Mouse (Mus musculus) hindlimb bud, embryonic 11.5 days (tissue): ENCODE measurements around the gene Slc25a11.

Experiments used
- DNase-seq: peaks from one replicate; pipeline ENCODE4 v3.0.0-alpha.2; 2012; ENCODE audit warnings: low read depth, low spot score; ENCODE audit errors: extremely low spot score

The Slc25a11 gene

GRCm38 (mm10) chr11:70652029-70652883, 5.0 kb upstream of the Slc25a11 start:
- no peak for DNase-seq

GRCm38 (mm10) chr11:70651391-70651790, 4.1 kb upstream of the Slc25a11 start:
- no peak for DNase-seq

DNA sequence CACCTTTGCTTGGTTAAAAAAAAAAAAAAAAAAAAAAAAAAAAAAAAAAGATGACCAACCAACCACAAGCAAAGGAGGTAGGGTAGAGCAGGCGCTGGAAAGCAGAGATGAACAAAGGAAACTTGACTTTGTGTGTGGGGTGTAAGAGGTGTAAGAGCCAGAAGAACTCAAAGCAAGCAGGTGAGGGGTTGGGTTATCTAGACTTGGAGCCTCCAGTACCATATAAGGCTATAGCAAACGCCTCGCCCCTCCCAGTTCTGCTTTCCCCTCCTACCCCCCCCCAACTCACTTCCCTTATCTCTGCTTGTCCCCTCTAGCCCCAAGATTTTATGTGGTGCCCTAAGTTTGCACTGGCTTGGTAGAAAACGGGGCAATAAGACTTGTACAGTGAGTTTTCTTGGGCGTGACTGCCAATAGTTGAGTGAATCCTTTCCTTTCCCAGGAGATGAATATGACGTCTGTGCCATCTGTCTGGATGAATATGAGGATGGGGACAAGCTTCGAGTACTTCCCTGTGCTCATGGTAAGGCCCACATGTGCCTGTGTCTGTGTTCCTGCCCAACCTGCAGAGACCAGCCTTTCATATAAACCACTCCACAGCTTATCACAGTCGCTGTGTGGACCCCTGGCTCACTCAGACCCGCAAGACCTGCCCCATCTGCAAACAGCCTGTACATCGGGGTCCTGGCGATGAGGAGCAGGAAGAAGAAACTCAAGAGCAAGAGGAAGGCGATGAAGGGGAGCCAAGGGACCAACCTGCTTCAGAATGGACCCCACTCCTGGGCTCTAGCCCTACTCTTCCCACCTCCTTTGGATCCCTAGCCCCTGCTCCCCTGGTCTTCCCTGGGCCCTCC, 3.3 kb upstream of the Slc25a11 start:
- DNase-seq = no peak

GRCm38 (mm10) chr11:70649185-70649734, 2.0 kb upstream of the Slc25a11 start:
- DNase-seq = no peak

DNA sequence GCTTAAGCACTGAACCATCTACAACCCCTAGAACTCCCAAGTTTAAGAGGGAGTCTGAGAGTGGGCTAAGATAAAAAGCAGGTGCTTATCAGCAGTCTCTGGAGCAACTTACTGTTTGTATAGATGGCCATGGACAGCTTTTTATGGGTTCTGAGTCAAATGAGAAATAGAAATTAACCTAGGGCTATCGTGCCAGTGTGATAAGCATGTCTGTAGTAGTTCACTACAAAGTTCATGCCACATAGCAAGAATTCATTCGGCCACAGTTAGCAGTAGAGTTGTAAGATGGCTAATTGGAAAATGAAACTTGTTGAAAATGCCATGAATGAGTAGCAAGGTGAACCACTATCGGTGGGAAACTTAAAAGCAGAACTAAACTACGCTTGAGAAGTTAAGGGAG, 1.2 kb upstream of the Slc25a11 start:
- DNase-seq = no peak

GRCm38 (mm10) chr11:70647716-70648420, 589 bp upstream of the Slc25a11 start:
- DNase-seq = no peak

GRCm38 (mm10) chr11:70646259-70646555, 1.1 kb downstream of the Slc25a11 start:
- DNase-seq = no peak

GRCm38 (mm10) chr11:70645461-70646258, 1.6 kb downstream of the Slc25a11 start:
- no peak for DNase-seq

GRCm38 (mm10) chr11:70644564-70645103, 2.6 kb downstream of the Slc25a11 start:
- no peak for DNase-seq

DNA sequence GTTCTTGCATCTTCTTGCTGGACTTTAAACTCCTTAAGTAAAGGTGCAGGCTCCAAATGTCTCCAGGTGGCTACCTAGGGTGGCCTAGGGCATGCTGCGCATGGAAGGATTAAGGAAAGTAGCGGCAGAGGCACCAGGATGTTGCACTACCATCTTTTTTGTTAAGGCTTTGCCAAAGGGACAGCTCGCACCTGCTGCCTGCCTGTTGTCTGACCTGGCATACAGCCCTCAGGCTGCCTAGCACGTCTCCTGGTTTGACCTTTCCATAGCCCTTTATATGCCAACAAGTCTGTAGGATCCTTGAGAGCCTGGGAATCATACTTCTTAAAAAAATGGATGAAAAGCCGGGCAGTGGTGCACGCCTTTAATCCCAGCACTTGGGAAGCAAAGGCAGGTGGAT, 4.2 kb downstream of the Slc25a11 start:
- no peak for DNase-seq

DNA sequence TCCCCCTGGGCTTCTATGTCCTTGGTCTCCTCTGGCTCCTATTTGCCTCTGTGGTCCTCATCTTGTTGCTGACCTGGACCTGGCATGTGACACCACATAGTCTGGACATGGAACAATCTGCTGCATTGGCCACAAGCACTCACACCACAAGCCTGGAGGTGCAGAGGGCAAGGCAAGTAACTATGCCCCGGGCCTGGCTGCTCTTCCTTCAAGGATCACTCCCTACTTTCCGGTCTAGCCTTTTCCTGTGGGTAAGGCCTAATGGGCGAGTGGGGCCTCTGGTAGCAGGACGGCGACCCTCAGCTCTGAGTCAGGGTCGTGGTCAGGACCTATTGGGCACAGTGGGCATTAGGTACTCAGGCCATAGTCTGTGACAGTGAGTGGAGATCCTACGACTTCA, 6.0 kb downstream of the Slc25a11 start:
- DNase-seq = no peak

DNA sequence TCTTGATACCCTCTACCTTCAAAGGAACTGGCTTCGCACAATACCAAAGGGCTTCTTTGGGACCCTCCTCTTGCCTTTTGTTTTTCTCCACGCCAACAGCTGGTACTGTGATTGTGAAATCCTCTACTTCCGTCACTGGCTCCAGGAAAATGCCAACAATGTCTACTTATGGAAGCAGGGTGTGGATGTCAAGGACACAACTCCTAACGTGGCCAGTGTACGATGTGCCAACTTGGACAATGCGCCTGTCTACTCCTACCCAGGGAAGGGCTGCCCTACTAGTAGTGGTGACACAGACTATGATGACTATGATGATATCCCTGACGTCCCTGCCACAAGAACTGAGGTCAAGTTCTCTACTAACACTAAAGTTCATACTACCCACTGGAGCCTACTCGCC, 7.3 kb downstream of the Slc25a11 start:
- no peak for DNase-seq

GRCm38 (mm10) chr11:70638714-70639278, 8.5 kb downstream of the Slc25a11 start, which contains the start of gene Gp1ba:
Gene Gp1ba (plus strand): TSS chr11:70639122.
- no peak for DNase-seq

DNA sequence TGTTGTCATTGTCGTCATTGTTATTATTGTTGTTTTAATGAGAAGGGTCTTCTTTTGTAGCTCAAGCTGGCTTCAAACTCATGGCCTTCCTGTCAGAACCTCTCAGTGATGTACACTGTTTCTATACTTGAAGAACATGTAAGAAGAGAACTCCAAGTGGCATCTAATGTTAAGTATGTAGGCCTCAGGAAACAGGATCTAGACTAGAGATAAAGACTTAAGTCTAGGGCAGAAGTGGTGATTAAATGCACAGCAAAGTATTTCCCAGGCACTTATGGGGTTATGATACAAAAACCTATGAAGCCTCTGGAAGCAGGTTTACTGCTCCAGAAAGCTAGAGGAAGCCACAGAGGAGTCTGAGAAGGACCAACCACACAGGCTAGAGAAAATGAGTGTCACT, 9.0 kb downstream of the Slc25a11 start:
- no peak for DNase-seq

GRCm38 (mm10) chr11:70637764-70638163, 9.5 kb downstream of the Slc25a11 start:
- no peak for DNase-seq

GRCm38 (mm10) chr11:70635601-70636000, 11.7 kb downstream of the Slc25a11 start:
- no peak for DNase-seq

- DNase-seq = no peak
These were observed 17.1 kb downstream of the Slc25a11 start for GRCm38 (mm10) chr11:70630129-70630528.

- DNase-seq = no peak
These were observed 17.7 kb downstream of the Slc25a11 start for GRCm38 (mm10) chr11:70629557-70629956.

DNA sequence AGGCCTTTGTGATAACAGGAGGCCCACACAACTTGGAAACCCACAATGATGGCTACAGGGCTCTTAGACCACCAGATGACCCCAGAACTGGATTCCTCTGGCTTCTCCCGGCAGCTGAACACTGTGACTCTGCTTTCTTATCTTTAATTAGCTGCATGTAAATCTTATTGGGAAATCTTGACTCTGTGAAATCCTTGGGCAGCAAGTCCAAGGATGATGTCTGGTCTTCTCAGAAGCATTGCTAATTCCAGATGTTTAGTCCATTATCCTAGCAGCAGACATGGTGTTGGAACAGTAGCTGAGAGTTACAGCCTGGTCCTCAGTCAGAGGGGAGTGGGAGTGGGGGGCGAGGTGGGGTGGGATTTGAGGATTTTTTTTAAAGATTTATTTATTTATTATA, 18.8 kb downstream of the Slc25a11 start:
- DNase-seq = no peak

DNA sequence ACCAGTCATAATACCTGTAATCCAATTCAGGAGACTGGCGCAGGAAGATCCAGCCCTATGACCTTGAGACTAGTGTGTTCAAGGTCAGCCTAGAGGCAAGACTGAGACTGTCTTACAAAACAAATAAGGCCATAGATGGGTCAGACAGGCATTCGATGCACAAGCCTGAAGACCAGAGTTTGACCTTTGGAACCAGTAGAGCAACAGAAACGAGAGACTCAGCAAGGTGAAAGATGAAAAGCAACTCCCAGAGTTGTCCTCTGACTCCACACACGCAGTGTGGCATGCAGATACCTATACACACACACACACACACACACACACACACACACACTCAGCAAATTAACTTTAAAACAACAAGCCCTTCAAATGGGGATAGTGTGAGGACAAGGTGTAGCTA, 20.4 kb downstream of the Slc25a11 start:
- DNase-seq = no peak
